Mouse (Mus musculus) gastrocnemius, adult 2 months (tissue): ENCODE measurements at regions not wholly inside any gene's neighbourhood (a gene's known extent, or its start where the extent isn't known, plus 50 kb on each side); places are given as distances from the start of the nearest gene placed in this dataset.

ENCODE experiments used
- DNase-seq: peaks from one replicate; pipeline ENCODE4 v3.0.0; 2022
- H3K27ac ChIP-seq: fragments of 200-600 bp; 2 replicates; pipeline ENCODE4 v1.8.1; 2022; ENCODE audit warnings: mild to moderate bottlenecking
- H3K4me3 ChIP-seq: fragments of 200-600 bp; 2 replicates; pipeline ENCODE4 v1.8.1; 2022; ENCODE audit warnings: mild to moderate bottlenecking, moderate library complexity
- CTCF ChIP-seq: fragments of 200-600 bp; IDR thresholded peaks from 2 replicates; pipeline ENCODE4 v1.8.1; 2022; ENCODE audit warnings: antibody characterized with exemption, mild to moderate bottlenecking, moderate library complexity
- intact Hi-C: fragments of 180-260 bp; cut with DNase I; formaldehyde crosslinking; loops from one replicate; pipeline ENCODE4 v1.15.1; 2025

GRCm38 (mm10) chr17:47317651-47318050 lies 51.0 kb upstream of the Mrps10 start:
- TF ChIP-seq CTCF: no peak
- DNase-seq: no peak
- H3K27ac ChIP-seq: no peak overlapping the region
- H3K4me3 ChIP-seq: no peak overlapping the region
- intact Hi-C loops: no loop called here

- Histone ChIP-seq H3K27ac (no peak overlapping the region), H3K4me3 (no peak overlapping the region)
- DNase-seq: no peak
- TF ChIP-seq CTCF: no peak
- intact Hi-C loops: no loop called here
Observed at GRCm38 (mm10) chr17:47313162-47313561, 55.5 kb upstream of the Mrps10 start.

DNA sequence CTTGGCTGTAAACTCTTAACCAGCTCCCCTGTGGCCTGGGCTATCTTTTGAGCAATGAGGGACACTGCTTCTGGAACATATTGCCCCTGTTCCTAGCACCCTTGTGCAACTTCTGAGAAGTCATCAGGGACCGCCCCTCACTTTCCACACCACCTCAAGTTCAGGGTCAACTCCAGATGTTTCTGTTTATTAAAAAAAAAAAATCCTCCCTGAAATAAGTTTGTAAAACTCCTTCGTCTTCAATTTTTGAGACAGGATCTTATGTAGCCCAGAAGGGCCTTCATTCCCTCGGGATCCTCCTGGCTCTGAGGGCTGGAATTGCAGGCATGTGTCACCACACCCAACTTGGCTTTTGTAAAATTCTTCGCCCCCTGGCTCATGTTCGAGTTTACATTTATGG lies 57.4 kb upstream of the Mrps10 start:
- no peak overlapping the region for H3K4me3 ChIP-seq
- no peak for DNase-seq
- TF ChIP-seq CTCF: no peak; the same call in 1 of the 2 replicates
- H3K27ac ChIP-seq: no peak overlapping the region
- intact Hi-C loops: no loop called here

DNA sequence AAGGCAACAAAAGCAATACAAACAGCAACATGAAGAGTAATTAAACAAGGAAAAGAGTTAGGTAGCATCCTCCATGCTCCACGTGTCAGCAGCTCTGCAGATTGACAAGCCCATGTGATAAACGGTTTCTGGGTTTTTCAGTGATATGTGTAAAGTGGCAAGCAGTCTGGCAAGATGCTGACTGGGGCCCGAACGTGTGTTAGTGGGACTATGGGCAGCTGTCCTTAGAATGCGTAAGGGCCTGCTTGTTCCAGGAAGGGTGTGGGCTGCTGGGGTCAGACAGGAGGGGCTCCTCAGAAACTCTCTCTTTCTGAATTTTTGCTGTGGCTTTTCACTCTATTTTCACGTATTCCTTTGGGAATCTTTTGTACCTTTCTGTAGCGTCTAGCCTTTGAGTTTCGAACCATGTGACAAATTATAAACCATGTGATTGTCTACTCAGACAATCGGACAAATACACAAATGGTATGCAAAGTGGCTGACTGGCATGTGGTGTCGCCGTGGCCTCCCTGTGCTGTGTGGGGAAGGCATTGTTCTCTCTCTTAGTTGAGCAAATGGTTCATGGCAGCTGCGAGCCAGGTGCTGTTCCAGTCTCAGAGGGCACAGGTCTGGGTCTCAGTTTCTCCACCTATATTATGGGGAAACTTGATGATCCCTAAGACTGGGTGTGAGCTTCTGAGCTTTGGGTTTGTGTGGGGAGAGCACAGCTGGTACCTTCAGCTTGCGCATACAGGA lies 62.5 kb upstream of the Mrps10 start:
- Histone ChIP-seq H3K4me3 (no peak overlapping the region), H3K27ac (no peak overlapping the region)
- intact Hi-C loops: no loop called here
- TF ChIP-seq CTCF: no peak
- no peak for DNase-seq

GRCm38 (mm10) chr17:47304463-47305199 lies 64.1 kb upstream of the Mrps10 start:
- no peak for DNase-seq
- intact Hi-C loops: no loop called here
- Histone ChIP-seq H3K4me3 (no peak overlapping the region), H3K27ac (no peak overlapping the region)
- no peak for TF ChIP-seq CTCF

DNA sequence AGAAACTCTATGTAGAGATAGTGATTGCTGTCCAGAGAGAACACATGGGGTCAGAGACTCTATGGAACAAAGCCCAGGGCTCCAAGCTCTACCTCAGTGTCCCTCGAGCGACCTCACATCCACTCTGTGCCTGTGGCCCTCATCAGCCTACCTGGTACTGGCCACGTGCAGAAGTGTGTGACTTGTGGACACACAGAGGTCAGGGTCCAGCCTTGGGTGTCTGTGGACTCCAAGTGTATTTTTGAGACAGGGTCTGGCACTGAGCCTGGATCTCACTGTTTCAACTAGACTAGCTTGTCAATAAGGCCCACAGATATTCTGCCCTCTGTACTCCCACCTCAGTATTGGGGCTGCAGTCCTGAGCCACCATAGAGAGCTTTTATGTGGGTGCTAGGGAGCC lies 65.1 kb upstream of the Mrps10 start:
- DNase-seq: no peak
- intact Hi-C loops: no loop called here
- TF ChIP-seq CTCF: no peak
- H3K4me3 ChIP-seq: no peak overlapping the region
- no peak overlapping the region for H3K27ac ChIP-seq

- no peak for DNase-seq
- H3K4me3 ChIP-seq: no peak overlapping the region
- TF ChIP-seq CTCF: no peak
- no peak overlapping the region for H3K27ac ChIP-seq
- intact Hi-C loops: no loop called here
Observed at GRCm38 (mm10) chr17:47298396-47298919, 70.2 kb upstream of the Mrps10 start.

GRCm38 (mm10) chr17:47297965-47298364 lies 70.7 kb upstream of the Mrps10 start:
- Histone ChIP-seq H3K27ac (no peak overlapping the region), H3K4me3 (no peak overlapping the region)
- intact Hi-C loops: no loop called here
- TF ChIP-seq CTCF: peak; percentile 33
- no peak for DNase-seq

DNA sequence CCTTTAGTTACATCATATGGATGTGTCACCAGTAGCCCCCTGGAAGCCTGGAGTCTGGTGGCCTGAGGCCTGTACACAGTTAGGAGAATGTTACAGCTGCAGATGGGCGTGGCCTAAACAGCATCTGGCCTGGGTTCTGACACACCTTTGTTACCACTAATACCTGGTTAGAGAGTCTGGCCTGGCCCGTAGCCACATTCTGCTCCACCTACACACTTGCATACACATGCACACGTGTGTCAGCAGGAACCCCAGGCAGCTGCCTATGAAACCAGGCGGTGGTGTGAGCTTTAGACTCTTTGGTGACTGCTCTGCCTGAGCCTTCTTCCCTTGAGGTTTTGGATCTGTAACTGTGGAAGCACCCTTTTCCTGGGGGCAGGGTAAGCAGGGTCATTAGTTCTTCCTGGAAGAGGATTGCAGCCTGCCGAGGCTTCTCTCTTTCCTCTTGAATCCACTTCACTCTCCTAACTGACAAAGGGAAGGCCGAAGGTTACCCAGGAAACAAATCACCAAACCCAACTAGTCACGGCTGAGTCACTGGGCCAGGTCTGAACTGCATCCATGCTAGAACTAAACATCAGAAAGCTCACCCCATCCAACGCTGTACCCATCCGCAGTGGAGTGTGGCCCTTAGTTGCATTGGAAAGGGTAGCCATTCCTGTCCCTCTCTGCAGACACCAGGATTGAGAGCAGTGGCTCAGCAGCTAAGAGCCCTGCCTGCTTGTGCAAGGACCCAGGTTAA lies 71.8 kb upstream of the Mrps10 start:
- no peak for TF ChIP-seq CTCF
- DNase-seq: no peak
- intact Hi-C loops: no loop called here
- Histone ChIP-seq H3K4me3 (no peak overlapping the region), H3K27ac (no peak overlapping the region)

DNA sequence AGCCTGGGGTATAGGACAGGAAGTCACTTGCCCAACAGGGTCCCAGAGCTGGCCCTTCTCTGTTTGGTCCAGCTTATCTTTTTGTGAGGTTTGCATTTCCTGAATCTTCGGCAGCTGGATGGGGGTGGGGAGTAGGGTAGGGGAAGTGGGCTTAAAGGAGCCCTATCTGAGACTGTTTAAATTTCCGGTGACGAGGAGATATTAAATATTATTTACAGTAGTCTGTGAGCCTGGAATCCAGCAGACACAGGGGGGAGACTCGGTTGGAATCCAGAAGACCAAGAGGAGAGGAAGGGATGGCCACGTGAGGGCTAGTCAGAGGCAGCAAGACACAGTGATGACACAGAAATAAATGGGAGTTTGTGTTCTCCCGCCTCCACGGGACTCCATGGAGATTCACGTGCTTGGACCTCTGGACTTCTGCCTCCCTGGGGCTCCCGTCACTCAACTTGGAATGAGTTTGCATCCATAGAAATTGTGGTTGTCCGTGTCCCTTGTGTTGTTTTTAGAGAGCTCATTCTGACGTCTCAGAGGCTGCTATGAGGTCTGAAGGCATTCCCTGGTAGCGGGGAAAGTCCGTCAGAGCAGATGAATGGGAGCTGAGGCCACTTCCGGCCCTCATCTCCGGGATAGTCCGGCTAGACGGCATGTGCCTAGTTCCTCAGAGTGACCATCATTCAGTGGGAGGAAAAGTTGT lies 73.2 kb upstream of the Mrps10 start:
- peak overlapping the region; percentile 50 for H3K4me3 ChIP-seq

GRCm38 (mm10) chr17:47294091-47294534 lies 74.6 kb upstream of the Mrps10 start:
- peak; percentile 75 for DNase-seq
- Histone ChIP-seq H3K27ac (peak overlapping the region; percentile 67), H3K4me3 (no peak overlapping the region)
- TF ChIP-seq CTCF: no peak
- intact Hi-C loops: no loop called here

More for the DNA sequence above, 73.2 kb upstream of the Mrps10 start:
- peak; percentile 31 for DNase-seq
- TF ChIP-seq CTCF: no peak
- peak overlapping the region; percentile 67 for H3K27ac ChIP-seq
- intact Hi-C loops: no loop called here

DNA sequence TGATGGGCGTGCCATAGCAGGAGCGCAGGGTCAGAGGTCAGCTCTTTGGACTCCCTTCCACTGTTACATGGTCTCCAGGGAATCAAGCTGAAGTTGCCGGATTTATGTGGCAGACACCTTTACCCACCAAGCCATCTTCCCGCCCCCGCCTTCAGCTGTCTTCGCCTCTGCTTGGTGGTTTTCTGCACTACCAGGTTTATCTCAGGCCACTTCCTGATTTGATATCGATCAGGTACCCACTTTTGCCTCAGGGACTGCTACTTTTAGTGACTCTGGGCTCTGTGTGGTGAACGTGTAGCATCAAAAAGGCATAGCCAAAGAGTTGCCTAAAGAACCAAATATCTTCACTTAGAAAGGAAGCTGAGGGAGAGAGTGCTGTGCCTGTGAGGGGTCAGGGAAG lies 75.5 kb upstream of the Mrps10 start:
- intact Hi-C loops: no loop called here
- Histone ChIP-seq H3K27ac (peak overlapping the region; percentile 67; the same call in 1 of the 2 replicates), H3K4me3 (no peak overlapping the region)
- no peak for DNase-seq
- TF ChIP-seq CTCF: no peak
